Mouse (Mus musculus): Measurements from ENCODE around the gene Mrpl2.
A peak's percentile ranks its signal among the peaks of the same experiment; 100 is the strongest.

Mrpl2 gene

DNA sequence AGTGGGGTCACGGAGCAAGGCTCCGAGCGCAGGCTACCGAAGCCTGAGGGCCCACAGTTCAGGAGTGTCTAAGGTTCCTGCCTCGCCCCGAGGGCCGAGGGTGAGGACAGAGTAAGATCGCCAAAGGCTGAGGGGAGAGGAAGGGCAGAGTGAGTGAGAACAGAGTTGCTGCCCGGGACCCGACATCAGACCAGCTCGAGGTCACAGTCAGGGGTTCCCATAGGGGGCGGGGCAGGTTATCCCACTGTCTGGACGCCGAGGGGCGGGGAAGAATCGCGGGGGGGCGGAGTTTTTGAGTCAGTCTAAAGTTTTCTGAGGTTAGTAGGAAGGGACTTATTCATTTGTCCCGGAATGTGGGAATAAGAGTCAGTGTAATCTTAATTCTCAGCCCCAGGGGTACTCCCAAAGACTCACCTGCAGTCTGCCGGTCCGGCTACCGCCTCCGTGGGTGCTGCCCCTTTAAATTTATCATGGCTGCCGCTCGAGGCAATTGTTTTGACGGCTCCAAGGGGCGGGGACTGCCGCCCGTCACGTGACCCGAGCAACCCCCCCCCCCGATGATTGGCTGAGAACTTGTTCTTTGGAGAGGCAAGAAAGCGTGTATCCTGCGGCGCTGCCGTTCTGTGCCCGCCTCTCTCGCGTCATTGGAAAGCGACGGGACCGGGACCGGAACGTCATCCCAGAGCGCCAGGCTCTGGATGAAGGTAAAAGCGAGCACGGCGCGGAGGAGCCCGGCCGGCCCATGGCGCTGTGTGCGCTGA is at the start of gene Mrpl2, which contains the start of gene Klc4:
Gene Mrpl2, plus strand, starts transcription at position 669 of the 761 bp plus-strand sequence.
Gene Klc4, minus strand, starts transcription at position 462 of the 761 bp plus-strand sequence.
- peak; percentile 98 for DNase-seq (ENCODE audit: low read depth)

DNA sequence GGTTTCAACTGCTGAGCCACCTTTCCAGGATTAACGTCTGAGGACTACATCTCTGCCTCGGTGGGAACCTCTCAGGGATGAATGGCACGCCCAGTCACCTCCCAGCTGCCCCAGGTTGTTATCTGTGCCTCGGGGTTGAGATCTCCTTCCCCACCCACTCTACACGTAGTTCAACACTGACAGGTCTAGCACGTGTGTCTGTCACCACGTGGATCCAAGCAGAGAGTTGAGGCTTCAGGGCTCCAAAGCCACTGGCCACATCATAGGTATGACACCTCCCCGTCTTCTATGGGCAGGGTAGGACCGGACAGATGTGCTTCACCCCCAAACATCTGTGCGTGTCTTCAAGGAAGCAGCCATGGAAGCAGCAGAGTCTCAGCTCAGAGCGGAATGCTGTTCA is 48.1 kb upstream of the Mrpl2 start:
- DNase-seq (ENCODE audit: low read depth): no peak

DNA sequence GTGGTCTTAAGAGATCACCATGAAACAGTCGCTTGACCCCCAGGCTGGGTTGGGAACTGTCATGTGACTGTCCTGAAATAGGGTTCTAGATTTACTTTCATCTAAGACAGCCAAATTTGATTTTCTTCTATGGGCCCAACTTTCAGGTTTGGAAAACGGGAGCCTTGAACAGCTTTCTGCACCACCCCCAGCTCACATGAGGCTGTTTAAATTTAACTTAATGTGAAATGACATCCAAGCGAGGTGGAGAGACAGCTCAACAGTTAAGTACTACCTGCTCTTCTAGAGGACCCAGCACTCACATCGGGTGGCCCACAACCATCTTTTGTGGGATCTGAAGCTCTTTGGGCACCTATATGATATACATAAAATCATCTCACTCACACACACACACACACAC is 47.1 kb upstream of the Mrpl2 start:
- DNase-seq (ENCODE audit: low read depth): no peak

DNA sequence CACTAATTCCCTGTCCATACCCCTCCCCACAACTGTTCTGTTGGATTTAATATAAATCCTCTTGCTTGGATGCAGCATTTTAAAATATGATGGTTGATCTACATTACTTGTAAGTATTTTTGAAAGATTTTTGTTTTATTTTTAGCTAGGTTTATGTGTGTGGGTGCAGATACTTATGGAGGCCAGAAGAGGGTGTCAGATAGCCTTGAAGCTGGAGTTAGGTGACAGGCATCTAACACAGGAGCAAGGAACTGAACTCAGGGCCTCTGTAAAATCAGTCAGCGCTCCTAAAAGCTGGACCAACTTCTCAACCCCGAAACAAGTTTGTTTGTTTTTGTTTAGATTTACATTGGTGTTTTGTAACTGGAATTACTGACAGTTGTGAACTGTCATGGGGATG is 45.5 kb upstream of the Mrpl2 start:
- DNase-seq (ENCODE audit: low read depth): no peak

DNA sequence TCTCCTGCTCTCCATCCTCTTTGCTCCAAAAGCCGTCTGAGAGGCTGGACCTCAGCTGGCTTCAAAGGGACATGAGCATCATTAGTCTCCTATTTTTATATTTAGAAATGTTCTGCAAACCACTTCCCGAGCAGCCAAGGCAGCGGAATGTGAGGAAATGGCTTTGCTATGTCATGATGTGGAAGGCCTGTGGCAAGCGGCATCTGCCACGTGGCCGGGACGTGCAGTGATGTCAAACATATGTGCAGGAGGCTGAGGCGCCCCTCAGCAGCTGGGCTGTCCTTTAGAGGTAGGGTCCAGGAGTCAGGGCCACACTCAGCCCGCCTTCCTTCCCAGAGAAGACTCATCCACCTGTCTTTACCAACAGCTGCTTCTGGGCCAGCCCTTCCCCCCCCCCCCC is 43.8 kb upstream of the Mrpl2 start:
- DNase-seq (ENCODE audit: low read depth): no peak

DNA sequence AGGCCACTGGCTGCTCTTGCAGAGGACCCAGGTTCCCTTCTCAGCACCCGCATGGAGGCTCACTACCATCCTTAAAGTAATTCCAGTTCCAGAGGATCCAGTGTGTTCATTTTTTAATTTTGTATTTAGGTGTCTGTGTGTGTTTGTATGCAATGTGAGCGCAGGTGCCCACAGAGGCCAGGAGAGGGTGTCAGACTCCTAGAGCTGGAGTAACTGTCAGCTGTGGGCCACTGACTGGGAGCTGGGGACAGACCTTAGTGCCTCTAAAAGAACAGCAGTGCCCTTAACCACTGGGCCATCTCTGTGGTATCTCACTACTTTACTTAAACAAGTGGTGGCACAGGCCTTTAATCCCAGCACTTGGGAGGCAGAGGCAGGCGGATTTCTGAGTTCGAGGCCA is 42.8 kb upstream of the Mrpl2 start:
- DNase-seq (ENCODE audit: low read depth): no peak

DNA sequence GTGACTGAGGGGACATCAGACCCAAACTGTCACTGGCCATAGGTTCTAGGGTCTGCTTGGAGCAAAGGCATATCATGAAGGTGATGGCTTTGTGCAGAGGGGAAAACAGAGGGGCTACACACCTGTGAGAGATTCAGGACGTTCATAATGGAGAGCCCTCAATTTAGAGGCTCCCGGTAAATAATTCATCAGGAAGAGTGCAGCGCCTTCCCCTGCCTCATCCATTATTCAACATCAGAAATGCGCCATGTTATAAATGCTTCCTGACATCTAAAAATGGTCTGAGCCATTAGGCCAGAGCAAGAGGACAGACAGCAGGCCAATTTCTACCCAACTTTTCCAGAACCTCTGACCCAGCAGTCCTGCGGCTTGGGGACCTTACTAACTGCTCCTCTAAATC is 40.9 kb upstream of the Mrpl2 start:
- no peak for DNase-seq (ENCODE audit: low read depth)

DNA sequence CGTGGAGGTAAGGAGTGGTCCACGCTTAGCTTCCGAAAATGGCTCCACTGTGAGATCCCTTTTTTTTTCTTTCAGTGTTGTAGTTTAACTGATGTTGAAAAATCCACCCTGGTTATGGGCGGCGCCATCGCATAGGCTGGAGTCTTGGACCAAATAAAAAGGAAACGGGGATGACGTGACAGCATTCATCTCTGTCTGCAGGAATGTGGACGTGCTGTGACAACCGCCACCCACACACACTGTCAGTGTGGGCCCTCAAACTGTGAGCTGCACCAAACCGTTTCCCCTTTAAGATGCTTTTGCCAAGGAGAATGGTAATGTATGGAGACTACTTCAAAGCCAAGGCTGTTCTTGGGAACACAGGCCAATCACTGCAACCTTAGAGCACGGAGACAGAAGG is 40.0 kb upstream of the Mrpl2 start:
- no peak for DNase-seq (ENCODE audit: low read depth)

DNA sequence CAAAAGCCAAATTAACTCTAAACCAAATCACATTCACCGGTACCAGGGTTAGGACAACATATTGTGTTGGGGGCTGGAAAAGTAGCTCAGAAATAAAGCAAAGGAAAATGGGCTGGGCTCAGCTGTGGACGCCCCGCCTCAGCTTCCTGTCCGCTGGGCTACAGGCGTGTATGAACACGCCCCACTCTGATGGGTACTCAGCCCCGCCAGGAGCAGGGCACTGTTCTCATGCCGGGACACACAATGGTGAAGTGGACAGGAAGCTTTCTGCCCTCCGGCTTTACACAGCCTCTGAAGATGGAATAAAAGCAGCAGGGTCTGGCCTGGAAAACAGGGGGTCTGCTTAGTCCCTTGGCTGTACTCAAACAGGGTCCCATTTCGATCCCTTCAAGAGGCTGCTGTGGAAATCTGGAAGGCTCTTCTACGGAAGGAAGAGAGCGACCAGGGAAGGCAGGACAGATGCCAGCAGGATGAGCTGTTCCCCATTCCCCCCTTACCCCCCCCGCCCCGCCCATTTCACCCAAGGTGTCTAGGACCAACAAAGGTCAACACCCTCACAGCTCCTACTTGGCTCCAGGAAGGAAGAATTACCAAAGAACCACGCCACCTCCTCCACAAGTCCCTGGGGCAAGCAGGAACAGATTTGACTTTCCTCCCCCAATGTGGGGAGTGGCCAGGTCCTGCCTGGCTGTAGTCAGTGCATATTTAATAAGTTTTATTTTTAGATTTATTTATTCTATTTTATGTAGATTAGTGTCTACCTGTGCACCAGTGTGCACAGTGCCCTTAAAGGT is 36.1 kb upstream of the Mrpl2 start:
- DNase-seq (ENCODE audit: low read depth): no peak

DNA sequence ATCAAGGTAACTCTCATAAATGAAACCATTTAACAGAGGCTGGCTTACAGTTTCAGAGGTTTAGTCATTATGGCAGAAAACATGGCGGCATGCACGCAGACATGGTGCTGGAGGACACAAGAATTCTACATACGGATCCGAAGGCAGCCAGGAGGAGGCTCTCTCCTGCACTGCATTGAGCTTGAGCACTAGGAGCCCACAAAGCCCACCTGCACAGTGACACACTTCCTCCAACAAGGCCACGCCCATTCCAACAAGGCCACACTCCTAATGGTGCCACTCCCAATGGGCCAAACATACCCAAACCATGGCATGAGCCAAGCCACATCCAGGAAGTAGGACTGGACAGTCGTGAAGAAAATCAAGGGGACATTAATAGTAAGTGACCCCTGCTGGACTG is 34.7 kb upstream of the Mrpl2 start:
- no peak for DNase-seq (ENCODE audit: low read depth)

DNA sequence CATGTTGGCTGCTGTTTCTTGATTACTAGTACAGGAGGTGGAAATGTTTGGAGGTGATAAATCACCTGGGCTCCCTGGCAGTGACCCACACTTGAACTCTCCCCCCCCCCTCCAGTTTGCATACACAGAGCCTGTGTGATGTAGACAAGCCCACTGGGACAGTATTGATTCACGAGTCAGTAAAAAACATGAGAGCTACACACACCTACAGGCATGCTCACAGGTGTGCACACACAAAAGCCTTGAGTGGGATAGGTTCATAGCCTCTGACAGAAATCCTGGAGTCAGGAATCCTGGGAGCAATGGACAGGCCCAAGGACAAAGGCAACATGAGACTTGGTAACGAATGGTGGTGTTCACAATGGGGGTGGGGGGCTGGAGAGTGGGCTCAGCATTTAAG is 33.8 kb upstream of the Mrpl2 start:
- no peak for DNase-seq (ENCODE audit: low read depth)

DNA sequence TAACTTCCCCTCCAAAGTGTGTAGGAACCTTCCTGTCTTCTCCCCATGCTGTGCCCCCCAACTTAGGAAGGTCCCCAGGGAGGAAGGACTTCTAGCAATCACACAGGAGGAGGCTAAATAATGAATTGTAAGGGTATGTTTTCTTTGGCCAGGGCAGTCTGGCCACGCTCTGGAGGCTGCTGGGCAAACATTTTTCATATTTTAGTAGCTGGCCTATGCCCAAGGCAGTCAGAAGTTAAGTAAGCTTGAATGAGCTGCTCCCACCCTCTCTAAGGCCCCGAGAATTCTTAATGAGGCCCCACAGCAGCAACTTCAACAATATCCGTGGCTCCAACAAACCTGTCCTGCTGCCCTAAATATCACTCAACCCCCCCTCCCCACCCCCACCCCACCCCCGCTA is 33.2 kb upstream of the Mrpl2 start:
- no peak for DNase-seq (ENCODE audit: low read depth)

DNA sequence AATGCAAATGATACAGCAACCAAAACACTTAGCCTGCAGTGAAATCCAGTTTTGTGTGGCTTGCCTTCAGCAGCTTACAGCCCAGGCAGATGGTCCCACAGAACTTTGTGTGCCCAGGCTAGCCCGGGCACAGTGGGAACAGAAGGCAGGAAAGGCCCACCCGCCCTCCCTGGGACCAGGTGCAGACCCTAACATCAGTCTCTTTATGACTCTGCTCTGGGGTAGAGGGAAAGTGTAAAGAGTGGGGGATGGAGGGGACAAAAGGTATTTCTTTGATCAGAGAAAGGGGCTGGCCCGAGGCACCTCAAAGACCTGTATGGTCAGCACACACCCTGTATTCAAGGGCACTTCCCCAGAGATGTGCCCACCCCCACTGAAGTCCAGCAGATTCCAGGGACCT is 32.8 kb upstream of the Mrpl2 start:
- DNase-seq (ENCODE audit: low read depth): no peak

DNA sequence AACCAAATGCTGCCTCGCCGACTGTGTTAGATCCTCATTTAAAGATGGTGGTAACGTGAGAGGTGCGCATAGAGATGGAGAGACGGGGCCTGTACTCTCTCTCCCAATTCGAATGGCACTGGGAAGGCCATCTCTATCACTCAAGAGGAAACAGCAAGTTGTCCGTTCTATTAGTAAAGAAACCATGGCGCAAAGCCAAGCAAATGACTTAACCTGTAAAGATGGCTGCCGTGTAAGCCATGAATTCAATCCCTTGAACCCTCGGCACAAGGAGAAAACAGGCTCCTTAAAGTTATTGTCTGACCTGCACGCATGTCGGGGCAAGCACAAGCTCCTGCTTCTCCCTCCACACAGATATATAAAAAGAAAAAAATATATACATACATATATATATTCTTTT is 28.2 kb upstream of the Mrpl2 start:
- DNase-seq (ENCODE audit: low read depth): no peak

DNA sequence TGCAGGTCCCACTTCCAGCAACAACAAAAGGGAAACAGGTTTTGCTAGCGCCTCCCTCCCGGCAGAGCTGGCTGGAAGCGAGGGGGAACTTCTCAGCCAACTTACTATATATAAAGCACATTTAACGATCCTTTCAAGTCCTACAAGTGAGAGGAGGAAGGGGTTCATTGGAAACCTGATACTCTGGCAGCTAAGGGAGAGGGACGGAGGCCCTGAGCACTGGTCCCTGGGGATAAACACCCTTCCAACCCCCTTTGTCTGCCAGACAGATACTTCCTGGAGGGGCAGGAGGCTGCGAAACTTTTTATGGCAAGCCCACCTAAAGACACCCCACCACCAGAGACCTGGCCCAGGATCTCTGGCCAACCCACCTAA is 27.6 kb upstream of the Mrpl2 start:
- no peak for DNase-seq (ENCODE audit: low read depth)

DNA sequence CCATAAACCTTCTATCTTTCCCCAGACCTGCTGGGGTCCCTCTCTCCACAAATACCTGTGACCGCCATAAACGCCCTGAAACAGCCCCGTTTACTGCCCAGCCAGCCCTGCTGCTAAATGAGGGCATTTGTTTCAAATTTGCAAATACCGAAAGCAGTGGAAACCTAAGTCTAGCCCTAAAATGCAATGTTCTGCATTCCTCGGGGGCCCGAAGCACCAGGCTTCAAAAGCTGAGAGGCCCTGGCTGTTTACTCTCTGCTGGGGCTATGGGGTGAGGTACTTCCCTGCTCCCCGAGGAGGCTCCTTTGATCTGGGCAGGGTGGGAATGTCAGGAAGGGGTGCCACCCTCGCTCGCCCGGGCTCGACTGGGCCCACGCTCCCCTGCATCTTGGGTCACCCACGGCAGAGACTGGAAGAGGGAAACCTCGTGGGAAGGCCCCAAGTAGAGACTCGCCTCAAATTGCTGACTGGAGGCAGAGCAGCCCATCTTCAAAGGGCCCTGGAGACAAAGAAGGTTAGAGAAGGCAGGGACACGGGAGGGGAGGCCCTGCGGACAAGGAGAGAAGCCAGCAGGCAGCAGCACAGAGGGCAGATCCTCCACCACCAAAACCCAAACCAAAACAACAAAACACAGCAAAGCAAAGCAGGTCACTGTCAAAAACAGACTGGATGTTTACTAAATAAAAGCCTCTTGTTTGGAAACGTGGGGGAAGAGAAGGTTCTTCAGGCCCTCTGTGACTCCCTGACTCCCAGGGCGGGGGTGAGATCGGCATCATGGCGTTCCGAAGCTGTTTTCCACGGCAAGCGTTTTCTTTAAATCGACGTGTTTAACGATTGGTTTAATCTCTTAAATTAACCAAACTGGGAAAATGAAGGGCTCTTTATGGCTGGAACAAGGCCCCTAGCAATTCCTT is 27.0 kb upstream of the Mrpl2 start:
- DNase-seq (ENCODE audit: low read depth): no peak

DNA sequence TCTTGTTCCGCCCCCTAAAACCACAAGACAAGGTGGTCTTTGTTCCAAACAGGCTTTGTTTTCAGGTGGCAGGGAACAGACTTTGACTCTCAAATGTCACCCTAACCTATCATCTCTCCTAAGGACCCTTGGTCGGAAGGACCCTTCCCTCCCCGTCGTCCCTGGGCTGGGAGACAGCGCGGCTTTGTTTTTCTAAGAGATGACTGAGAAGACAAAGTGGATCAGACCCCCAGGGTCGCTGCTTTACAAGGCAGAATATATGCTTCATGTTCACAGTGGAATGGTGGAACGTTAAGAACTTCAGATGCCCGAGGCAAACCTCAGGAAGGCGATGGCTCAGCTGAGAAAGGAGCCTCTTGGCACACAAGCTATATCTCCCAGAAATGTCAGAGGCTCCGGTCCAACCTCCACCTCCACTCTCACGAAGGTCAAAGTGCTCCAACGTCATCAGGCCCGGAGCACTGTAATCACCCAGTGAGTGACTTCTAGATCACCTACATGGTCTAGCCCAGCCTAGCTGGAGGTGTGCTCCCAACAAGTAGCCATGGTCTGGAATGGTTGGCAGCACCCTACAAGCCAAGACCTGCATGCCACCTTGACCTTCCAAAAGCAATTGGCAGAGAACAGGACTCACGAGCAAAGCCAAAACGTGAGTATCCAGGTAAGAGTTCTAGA is 26.2 kb upstream of the Mrpl2 start:
- DNase-seq (ENCODE audit: low read depth): no peak

DNA sequence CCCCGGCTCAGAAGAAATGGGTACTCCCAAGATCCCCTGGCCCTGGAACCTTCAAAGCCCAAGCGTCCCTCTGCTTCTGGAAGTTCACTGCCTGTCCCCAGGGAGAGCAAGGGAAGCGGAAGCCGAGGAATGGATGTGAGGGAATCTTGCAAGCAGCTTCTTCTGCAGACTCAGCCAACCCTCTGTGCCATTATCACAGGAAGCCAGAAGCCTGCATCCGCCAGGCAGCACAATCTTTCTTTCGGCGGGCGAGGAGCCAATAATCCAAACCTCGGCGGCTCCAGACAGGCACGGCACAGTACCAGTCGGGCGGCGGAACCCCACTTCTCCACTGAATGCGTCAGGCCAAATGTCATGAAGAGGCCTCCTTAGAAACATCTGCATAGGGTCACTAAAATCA is 24.7 kb upstream of the Mrpl2 start:
- no peak for DNase-seq (ENCODE audit: low read depth)

DNA sequence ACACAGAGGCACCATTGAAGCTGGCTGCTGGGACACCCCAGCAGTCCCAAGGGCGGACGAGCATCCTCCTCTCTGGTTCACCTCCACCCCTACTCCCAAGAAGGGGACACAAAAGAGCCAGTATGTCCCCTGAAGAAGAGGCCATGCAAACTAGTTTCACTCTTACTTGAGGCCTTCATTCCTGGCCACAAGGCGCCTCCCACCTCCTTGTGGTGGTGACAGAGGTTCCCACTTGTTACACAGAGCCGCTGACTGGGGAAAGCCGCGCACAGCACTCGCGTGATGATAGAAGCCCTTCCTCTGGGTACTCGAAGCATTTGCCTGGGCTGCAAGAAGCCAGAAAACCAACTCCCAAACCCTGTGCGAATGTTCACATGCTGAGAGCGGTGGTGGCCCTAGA is 23.8 kb upstream of the Mrpl2 start:
- peak; percentile 42 for DNase-seq (ENCODE audit: low read depth)

DNA sequence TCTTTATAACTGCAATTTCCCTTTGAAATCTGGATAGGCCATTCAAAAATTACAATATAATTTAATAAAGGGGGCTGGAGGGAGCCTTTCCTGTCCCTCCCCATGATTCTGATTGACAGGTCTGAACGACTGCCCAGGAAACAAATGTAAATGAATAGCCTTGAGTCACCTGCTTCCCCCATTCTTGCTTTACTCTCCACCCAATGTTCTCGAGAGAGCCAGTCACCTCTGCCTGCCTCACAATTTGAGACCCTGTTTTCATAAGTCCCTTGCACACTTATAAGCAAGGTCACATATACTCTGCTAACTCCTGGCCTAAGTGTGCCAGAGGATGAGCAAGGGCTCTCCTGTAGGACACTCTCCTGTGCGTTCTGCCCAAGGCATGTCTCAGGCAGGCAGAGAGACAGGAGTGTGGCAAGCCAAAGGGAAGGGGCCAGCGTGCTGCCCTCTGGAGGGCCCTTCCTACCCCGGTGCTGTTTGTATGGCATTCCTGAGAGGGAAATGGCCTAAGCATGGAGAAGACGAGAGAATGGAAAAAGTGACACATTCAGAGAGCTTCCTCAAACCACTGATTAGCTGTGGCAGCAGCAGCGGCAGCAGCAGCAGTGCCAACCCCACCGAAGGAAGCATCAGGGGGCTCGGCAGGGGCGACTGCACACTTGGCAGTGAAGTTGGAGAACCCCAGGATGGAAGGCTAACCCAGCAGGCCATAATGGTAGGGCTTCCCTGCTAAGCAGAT is 22.0 kb upstream of the Mrpl2 start:
- peak; percentile 45 for DNase-seq (ENCODE audit: low read depth)

DNA sequence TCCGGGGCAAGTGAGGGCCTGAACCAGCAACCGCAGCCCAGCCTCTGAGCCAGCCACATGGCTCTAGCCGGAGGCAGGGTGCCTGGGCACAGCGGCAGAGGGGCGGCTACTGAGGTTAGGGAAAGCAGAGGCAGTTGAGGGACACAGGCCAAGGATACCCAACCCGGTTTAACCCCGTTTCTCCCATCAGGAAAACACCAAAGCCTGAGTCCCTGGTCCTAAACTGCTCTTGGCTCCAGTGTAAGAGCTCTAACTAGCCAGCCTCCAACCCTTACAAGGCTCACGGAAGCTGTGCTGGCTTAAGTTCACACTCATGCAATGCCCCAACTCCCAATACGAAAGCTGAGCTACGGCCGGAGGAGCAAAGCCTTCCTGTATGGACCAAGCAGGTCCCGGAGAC is 21.4 kb upstream of the Mrpl2 start:
- no peak for DNase-seq (ENCODE audit: low read depth)
